Mouse (Mus musculus) bone marrow, adult 2 months (tissue): ENCODE measurements around the gene Chrm3.

ENCODE experiments used
- CTCF ChIP-seq: fragments of 200-500 bp; IDR thresholded peaks from 2 replicates; pipeline ENCODE4 v1.5.1; 2011; ENCODE audit warnings: low read length, control low read depth; ENCODE audit not compliant: control insufficient read depth, insufficient read depth
- POLR2A ChIP-seq: fragments of 200-500 bp; IDR thresholded peaks from 2 replicates; pipeline ENCODE4 v1.6.1; 2011; ENCODE audit warnings: low read depth, mild to moderate bottlenecking, control low read depth, low read length, borderline replicate concordance; ENCODE audit not compliant: control insufficient read depth

- TF ChIP-seq CTCF (no peak), POLR2A (no peak)
Observed at GRCm38 (mm10) chr13:10068927-10069580, 291.6 kb downstream of the Chrm3 start.
